8 mouse cellular contexts compared by ENCODE assay signal in genomic region chr13:23542225-23542980, GRCm38 (mm10). TPM values are rescaled to one million over a fixed set of nuclear protein-coding genes. Genes with fewer than 3 reads are reported as not detected.
DNase-seq lines count a peak whose midpoint lies in the region; ATAC-seq and TF ChIP-seq lines count a peak whose summit lies in the region.
"Not testable (repeated sequence)": the region's sequence is repeated elsewhere in the genome, so short reads cannot be mapped to it uniquely, and the experiment has no call there.

No protein-coding gene starts in this region.

- not testable (repeated sequence) for H3K9me3 ChIP-seq in CH12.LX (replicated peaks; ENCODE audit: low read length); embryonic facial prominence, embryonic 11.5 days (replicated peaks; ENCODE audit: control insufficient read depth, low read length); hindbrain, embryonic 14.5 days (ENCODE audit: control insufficient read depth, low read length)

- WGBS in embryonic facial prominence, embryonic 11.5 days = 7% methylated on average over 3 of the region's 3 CpGs
- WGBS in hindbrain, embryonic 14.5 days = 6% methylated on average over 3 of the region's 3 CpGs
- WGBS in lung, adult 2 months = 14% methylated on average over 3 of the region's 3 CpGs
- 27% methylated on average over 3 of the region's 3 CpGs for WGBS in thymus, adult 2 months

- peak overlapping the region; percentile 34 to 72 (median 50) for H3K4me3 ChIP-seq in CH12.LX (replicated peaks in 1 of 3; ENCODE audit: low read depth in 2 of 3, low read length in 2 of 3, poor library complexity in 1 of 3)
- H3K4me3 ChIP-seq in embryonic facial prominence, embryonic 11.5 days (ENCODE audit: low read depth, low read length) = peak overlapping the region; percentile 45
- H3K4me3 ChIP-seq in gastrocnemius, adult 2 months = peak overlapping the region; percentile 74
- peak overlapping the region; percentile 44 for H3K4me3 ChIP-seq in hindbrain, embryonic 14.5 days (replicated peaks; ENCODE audit: low read length)
- peak overlapping the region; percentile 63 for H3K4me3 ChIP-seq in left cerebral cortex, adult 2 months
- H3K4me3 ChIP-seq in lung, adult 2 months (replicated peaks; ENCODE audit: extremely low read depth, low read depth, low read length) = peak overlapping the region; percentile 41
- H3K4me3 ChIP-seq in myocyte = peak overlapping the region; percentile 37
- H3K4me3 ChIP-seq in thymus, adult 2 months (ENCODE audit: control insufficient read depth, insufficient read depth, low read length) = peak overlapping the region; percentile 57

- not testable (repeated sequence) for ATAC-seq in embryonic facial prominence, embryonic 11.5 days (replicated peaks; ENCODE audit: insufficient number of reproducible peaks, low FRiP score, low TSS enrichment, low read depth); hindbrain, embryonic 14.5 days (ENCODE audit: low FRiP score)

- TF ChIP-seq POLR2A in CH12.LX (IDR thresholded peaks at IDR 0.05; ENCODE audit: low read depth, low read length) = peak; percentile 44; the same call in 1 of the 2 replicates
- TF ChIP-seq POLR2A in lung, adult 2 months (IDR thresholded peaks at IDR 0.05; ENCODE audit: borderline replicate concordance, extremely low read depth, low read depth, low read length); myocyte (IDR thresholded peaks at IDR 0.05; ENCODE audit: insufficient read length, low read depth); thymus, adult 2 months (IDR thresholded peaks at IDR 0.05; ENCODE audit: control insufficient read depth, extremely low read depth, insufficient read depth, low read length, poor library complexity): not testable (repeated sequence)

- intact Hi-C loops in gastrocnemius, adult 2 months (cut with DNase I); left cerebral cortex, adult 2 months (cut with DNase I): not testable (repeated sequence)

- in situ Hi-C loops in CH12.LX (cut with MboI; ENCODE audit: low pct_ligation_motif_present, low pct_unique_long_range_greater_than_20kb, low sequenced_read_pairs) = not testable (repeated sequence)

- H3K79me2 ChIP-seq in CH12.LX (replicated peaks; ENCODE audit: control insufficient read depth, extremely low read depth, insufficient read depth, poor library complexity, severe bottlenecking); myocyte (ENCODE audit: control insufficient read depth, insufficient read depth): not testable (repeated sequence)

- TF ChIP-seq CTCF in CH12.LX (conservative IDR thresholded peaks at IDR 0.05 in 1 of 2, IDR thresholded peaks at IDR 0.05 in 1 of 2; ENCODE audit: low read depth in 2 of 2, low read length in 2 of 2); gastrocnemius, adult 2 months (IDR thresholded peaks at IDR 0.05); left cerebral cortex, adult 2 months (IDR thresholded peaks at IDR 0.05); lung, adult 2 months (IDR thresholded peaks at IDR 0.05; ENCODE audit: insufficient read depth, low read length); thymus, adult 2 months (IDR thresholded peaks at IDR 0.05; ENCODE audit: borderline replicate concordance, control insufficient read depth, extremely low read depth, insufficient read depth, low read length, poor library complexity): not testable (repeated sequence)

- peaks cover 5 to 36% of the 10 kb centered on the region in 2 experiments; a peak in 3 of 4 replicates for H3K4me1 ChIP-seq in CH12.LX (ENCODE audit: control insufficient read depth in 1 of 2, insufficient read depth in 2 of 2)
- not testable (repeated sequence) for H3K4me1 ChIP-seq in embryonic facial prominence, embryonic 11.5 days (ENCODE audit: control insufficient read depth, insufficient read depth, low read length); hindbrain, embryonic 14.5 days (replicated peaks; ENCODE audit: control insufficient read depth, insufficient read depth, low read length); lung, adult 2 months (ENCODE audit: control insufficient read depth, insufficient read depth, low read length); thymus, adult 2 months (replicated peaks; ENCODE audit: control insufficient read depth, insufficient read depth, low read length)

- H3K4me2 ChIP-seq in CH12.LX (ENCODE audit: insufficient read depth, low read depth, poor library complexity, severe bottlenecking) (peak overlapping the region; percentile 84), myocyte (ENCODE audit: low read depth) (peak overlapping the region; percentile 91)
- peak overlapping the region; percentile 59 for H3K4me2 ChIP-seq in embryonic facial prominence, embryonic 11.5 days (ENCODE audit: low read depth, low read length)
- H3K4me2 ChIP-seq in hindbrain, embryonic 14.5 days (replicated peaks) = peak overlapping the region; percentile 82

- H3K27me3 ChIP-seq in CH12.LX (replicated peaks); embryonic facial prominence, embryonic 11.5 days (ENCODE audit: control insufficient read depth, insufficient read depth, low read length); hindbrain, embryonic 14.5 days (ENCODE audit: control insufficient read depth, insufficient read depth, low read length); myocyte (ENCODE audit: control insufficient read depth, insufficient read depth, insufficient read length); thymus, adult 2 months (ENCODE audit: control insufficient read depth, insufficient read depth, low read length): not testable (repeated sequence)

- not testable (repeated sequence) for H3ac ChIP-seq in myocyte (ENCODE audit: control insufficient read depth, insufficient read length)

- peak overlapping the region; percentile 97 for H3K27ac ChIP-seq in CH12.LX (ENCODE audit: insufficient read depth, low read depth)
- peak overlapping the region; percentile 83 for H3K27ac ChIP-seq in embryonic facial prominence, embryonic 11.5 days (replicated peaks; ENCODE audit: low read depth, low read length)
- peak overlapping the region; percentile 96 for H3K27ac ChIP-seq in gastrocnemius, adult 2 months
- not testable (repeated sequence) for H3K27ac ChIP-seq in hindbrain, embryonic 14.5 days; left cerebral cortex, adult 2 months
- H3K27ac ChIP-seq in thymus, adult 2 months (ENCODE audit: control insufficient read depth, insufficient read depth, low read length) = peak overlapping the region; percentile 85

- H3K36me3 ChIP-seq in CH12.LX (replicated peaks in 1 of 2; ENCODE audit: control insufficient read depth in 1 of 2, insufficient read depth in 1 of 2, low read length in 1 of 2); embryonic facial prominence, embryonic 11.5 days (replicated peaks; ENCODE audit: control insufficient read depth, insufficient read depth, low read depth, low read length); hindbrain, embryonic 14.5 days (replicated peaks; ENCODE audit: control insufficient read depth, insufficient read depth); myocyte (ENCODE audit: control insufficient read depth, insufficient read depth); thymus, adult 2 months (ENCODE audit: control insufficient read depth, insufficient read depth, low read length): not testable (repeated sequence)

- not testable (repeated sequence) for TF ChIP-seq EP300 in CH12.LX (IDR thresholded peaks at IDR 0.05; ENCODE audit: low read length)

- not testable (repeated sequence) for TF ChIP-seq RAD21 in CH12.LX (IDR thresholded peaks at IDR 0.05; ENCODE audit: low read depth, low read length)

- DNase-seq in CH12.LX (ENCODE audit: extremely low read depth); gastrocnemius, adult 2 months; hindbrain, embryonic 14.5 days (ENCODE audit: low spot score); left cerebral cortex, adult 2 months (ENCODE audit: extremely low spot score in 1 of 2, low spot score in 2 of 2); lung, adult 2 months; thymus, adult 2 months: not testable (repeated sequence)
- peak; percentile 42 for DNase-seq in embryonic facial prominence, embryonic 11.5 days (ENCODE audit: low spot score)

- dilution Hi-C loops in CH12.LX (cut with MboI; ENCODE audit: extremely low pct_ligation_motif_present, extremely low pct_unique_long_range_greater_than_20kb, low sequenced_read_pairs) = not testable (repeated sequence)

- peak overlapping the region; percentile 97 for H3K9ac ChIP-seq in CH12.LX (ENCODE audit: insufficient read depth, low read depth)
- peak overlapping the region; percentile 65 for H3K9ac ChIP-seq in embryonic facial prominence, embryonic 11.5 days (replicated peaks; ENCODE audit: low read length)
- H3K9ac ChIP-seq in hindbrain, embryonic 14.5 days = peak overlapping the region; percentile 56

RNA-seq across cellular contexts. Expression of gene Hist1h2bh, which starts 0.8 kb away (rescaled TPM):
- 261 and 290 TPM in 2 replicates for total RNA-seq in CH12.LX (2012; rRNA removed)
- 5.7 and 8.0 TPM in 2 replicates for total RNA-seq in CH12.LX (2014; rRNA removed)
- 0.56 and 0.77 TPM in 2 replicates for polyA plus RNA-seq in CH12.LX (2012; ENCODE audit: insufficient read length, low read depth)
- 0.67 and 1.3 TPM in 2 replicates for polyA plus RNA-seq in embryonic facial prominence, embryonic 11.5 days (2014; fragmentation: Nextera tagmentation; extraction: Ambion mirVana)
- 1 to 10 TPM in 1 of 2 experiments, under 1 TPM in 1; 0.94 to 1.0 TPM for total RNA-seq in gastrocnemius, adult 2 months (2021)
- 0.22 TPM in 1 of 2 replicates, not detected in the other for polyA plus RNA-seq in hindbrain, embryonic 14.5 days (2014; fragmentation: Nextera tagmentation; extraction: Ambion mirVana)
- total RNA-seq in left cerebral cortex, adult 2 months (2021) = under 1 TPM; 0.61 TPM
- 0.66 and 0.87 TPM in 2 replicates for polyA plus RNA-seq in lung, adult 2 months (2012; rRNA removed)
- 1.1 TPM for polyA plus RNA-seq in myocyte (2012; fragmentation: generic; extraction: Trizol)
- 37.8 and 51.2 TPM in 2 replicates for polyA plus RNA-seq in thymus, adult 2 months (2012; rRNA removed)

RNA-seq across cellular contexts. Expression of gene Hist1h3f, which starts 1.4 kb away (rescaled TPM):
- 553 and 608 TPM in 2 replicates for total RNA-seq in CH12.LX (2012; rRNA removed)
- total RNA-seq in CH12.LX (2014; rRNA removed) = 5.1 and 8.0 TPM in 2 replicates
- polyA plus RNA-seq in CH12.LX (2012; ENCODE audit: insufficient read length, low read depth) = 0.23 and 0.30 TPM in 2 replicates
- polyA plus RNA-seq in embryonic facial prominence, embryonic 11.5 days (2014; fragmentation: Nextera tagmentation; extraction: Ambion mirVana) = 1.2 and 1.5 TPM in 2 replicates
- total RNA-seq in gastrocnemius, adult 2 months (2021) = 1 to 10 TPM; 2.9 to 4.0 TPM
- polyA plus RNA-seq in hindbrain, embryonic 14.5 days (2014; fragmentation: Nextera tagmentation; extraction: Ambion mirVana) = 0.28 and 0.29 TPM in 2 replicates
- 10 to 100 TPM; 12.9 to 15.5 TPM for total RNA-seq in left cerebral cortex, adult 2 months (2021)
- polyA plus RNA-seq in lung, adult 2 months (2012; rRNA removed) = 1.3 and 1.7 TPM in 2 replicates
- 0.91 TPM for polyA plus RNA-seq in myocyte (2012; fragmentation: generic; extraction: Trizol)
- polyA plus RNA-seq in thymus, adult 2 months (2012; rRNA removed) = 72.3 and 87.8 TPM in 2 replicates

RNA-seq across cellular contexts. Expression of gene Hist1h3g, which starts 7.2 kb away (rescaled TPM):
- total RNA-seq in CH12.LX (2012; rRNA removed) = 608 and 749 TPM in 2 replicates
- 50.1 and 75.3 TPM in 2 replicates for total RNA-seq in CH12.LX (2014; rRNA removed)
- polyA plus RNA-seq in CH12.LX (2012; ENCODE audit: insufficient read length, low read depth) = 3.4 and 3.6 TPM in 2 replicates
- 6.1 and 7.8 TPM in 2 replicates for polyA plus RNA-seq in embryonic facial prominence, embryonic 11.5 days (2014; fragmentation: Nextera tagmentation; extraction: Ambion mirVana)
- total RNA-seq in gastrocnemius, adult 2 months (2021) = not detected
- 1.2 TPM in 1 of 2 replicates, not detected in the other for polyA plus RNA-seq in hindbrain, embryonic 14.5 days (2014; fragmentation: Nextera tagmentation; extraction: Ambion mirVana)
- total RNA-seq in left cerebral cortex, adult 2 months (2021) = 1 to 10 TPM; 2.6 to 5.1 TPM
- polyA plus RNA-seq in lung, adult 2 months (2012; rRNA removed) = 2.1 and 2.3 TPM in 2 replicates
- 3.3 TPM for polyA plus RNA-seq in myocyte (2012; fragmentation: generic; extraction: Trizol)
- 496 and 661 TPM in 2 replicates for polyA plus RNA-seq in thymus, adult 2 months (2012; rRNA removed)

RNA-seq across cellular contexts. Expression of gene Hist1h2af, which starts 8.7 kb away (rescaled TPM):
- total RNA-seq in CH12.LX (2012; rRNA removed) (824 and 932 TPM in 2 replicates), CH12.LX (2014; rRNA removed) (45.2 and 57.1 TPM in 2 replicates)
- polyA plus RNA-seq in CH12.LX (2012; ENCODE audit: insufficient read length, low read depth) (68.6 and 97.0 TPM in 2 replicates), myocyte (2012; fragmentation: generic; extraction: Trizol) (24.4 TPM)
- 7.8 and 7.9 TPM in 2 replicates for polyA plus RNA-seq in embryonic facial prominence, embryonic 11.5 days (2014; fragmentation: Nextera tagmentation; extraction: Ambion mirVana)
- total RNA-seq in gastrocnemius, adult 2 months (2021) = 1 to 10 TPM in 1 of 2 experiments, not detected in 1; 2.0 TPM
- 0.81 and 3.3 TPM in 2 replicates for polyA plus RNA-seq in hindbrain, embryonic 14.5 days (2014; fragmentation: Nextera tagmentation; extraction: Ambion mirVana)
- 1 to 10 TPM; 2.4 to 4.4 TPM for total RNA-seq in left cerebral cortex, adult 2 months (2021)
- polyA plus RNA-seq in lung, adult 2 months (2012; rRNA removed) = 28.7 and 47.1 TPM in 2 replicates
- polyA plus RNA-seq in thymus, adult 2 months (2012; rRNA removed) = 4,070 and 5,945 TPM in 2 replicates

RNA-seq across cellular contexts. Expression of gene Hist1h4f, which starts 9.0 kb away (rescaled TPM):
- total RNA-seq in CH12.LX (2012; rRNA removed) (4,390 and 4,902 TPM in 2 replicates), CH12.LX (2014; rRNA removed) (17.8 and 27.1 TPM in 2 replicates)
- polyA plus RNA-seq in CH12.LX (2012; ENCODE audit: insufficient read length, low read depth) (4.0 and 9.0 TPM in 2 replicates), myocyte (2012; fragmentation: generic; extraction: Trizol) (4.1 TPM)
- 1.3 TPM in 1 of 2 replicates, not detected in the other for polyA plus RNA-seq in embryonic facial prominence, embryonic 11.5 days (2014; fragmentation: Nextera tagmentation; extraction: Ambion mirVana)
- 1 to 10 TPM; 7.8 to 8.7 TPM for total RNA-seq in gastrocnemius, adult 2 months (2021)
- not detected in 2 replicates for polyA plus RNA-seq in hindbrain, embryonic 14.5 days (2014; fragmentation: Nextera tagmentation; extraction: Ambion mirVana)
- 100 to 1,000 TPM; 161 to 177 TPM for total RNA-seq in left cerebral cortex, adult 2 months (2021)
- polyA plus RNA-seq in lung, adult 2 months (2012; rRNA removed) = 1.4 and 1.8 TPM in 2 replicates
- 208 and 221 TPM in 2 replicates for polyA plus RNA-seq in thymus, adult 2 months (2012; rRNA removed)

Comparison
In these comparisons a context has a peak if more than half of its experiments do, and no peak if none do; other contexts are left out.
1. RNA of gene Hist1h2bh, which starts 0.8 kb away (polyA plus RNA-seq): 37.8 to 51.2 TPM in thymus, adult 2 months; 1.1 TPM in myocyte (single experiment), 0.56 to 0.77 TPM in CH12.LX, 0.67 to 1.3 TPM in embryonic facial prominence, embryonic 11.5 days, 0.66 to 0.87 TPM in lung, adult 2 months and 0.22 TPM in hindbrain, embryonic 14.5 days; every median in the first group is over 10 times any median in the second.
2. RNA of gene Hist1h3f, which starts 1.4 kb away (polyA plus RNA-seq): 72.3 to 87.8 TPM in thymus, adult 2 months; 1.2 to 1.5 TPM in embryonic facial prominence, embryonic 11.5 days, 1.3 to 1.7 TPM in lung, adult 2 months, 0.91 TPM in myocyte (single experiment), 0.23 to 0.30 TPM in CH12.LX and 0.28 to 0.29 TPM in hindbrain, embryonic 14.5 days; every median in the first group is over 10 times any median in the second.
3. RNA of gene Hist1h3g, which starts 7.2 kb away (polyA plus RNA-seq): 496 to 661 TPM in thymus, adult 2 months; 6.1 to 7.8 TPM in embryonic facial prominence, embryonic 11.5 days, 3.4 to 3.6 TPM in CH12.LX, 3.3 TPM in myocyte (single experiment), 2.1 to 2.3 TPM in lung, adult 2 months and 1.2 TPM in hindbrain, embryonic 14.5 days; every median in the first group is over 10 times any median in the second.
4. Peak in every context shown above with its lines, with median percentiles within 50 percentile points of each other: H3K4me2 ChIP-seq, H3K4me3 ChIP-seq and H3K9ac ChIP-seq.